Mouse (Mus musculus) embryonic facial prominence, embryonic 15.5 days (tissue): Measurements from ENCODE around the gene Inip. TPM values are rescaled to one million over a fixed set of nuclear protein-coding genes. Genes with fewer than 3 reads are reported as not detected.

Experiments
- ATAC-seq: fragments of 200-750 bp; cut with Nextera tagmentation; 2 replicates; pipeline ENCODE4 v1.8.0; 2017; ENCODE audit warnings: low read depth, moderate TSS enrichment; ENCODE audit not compliant: insufficient number of reproducible peaks, low FRiP score, low TSS enrichment
- H3K27ac ChIP-seq: fragments of 300-500 bp; sonication (generic); replicated peaks from 2 replicates; pipeline ENCODE4 v1.5.1; 2015; ENCODE audit warnings: mild to moderate bottlenecking, inconsistent platforms
- H3K27me3 ChIP-seq: fragments of 300-500 bp; sonication (generic); 2 replicates; pipeline ENCODE4 v1.6.1; 2015; ENCODE audit warnings: inconsistent platforms
- H3K36me3 ChIP-seq: fragments of 300-500 bp; sonication (generic); 2 replicates; pipeline ENCODE4 v1.6.1; 2015; ENCODE audit warnings: mild to moderate bottlenecking, inconsistent platforms
- H3K4me1 ChIP-seq: fragments of 300-500 bp; sonication (generic); 2 replicates; pipeline ENCODE4 v1.6.1; 2015; ENCODE audit warnings: inconsistent platforms
- H3K4me2 ChIP-seq: fragments of 300-500 bp; sonication (generic); replicated peaks from 2 replicates; pipeline ENCODE4 v1.6.1; 2015; ENCODE audit warnings: mild to moderate bottlenecking, inconsistent platforms
- H3K4me3 ChIP-seq: fragments of 300-500 bp; sonication (generic); replicated peaks from 2 replicates; pipeline ENCODE4 v1.5.1; 2015; ENCODE audit warnings: mild to moderate bottlenecking, inconsistent platforms
- H3K9ac ChIP-seq: fragments of 300-500 bp; sonication (generic); 2 replicates; pipeline ENCODE4 v1.6.1; 2015; ENCODE audit warnings: inconsistent platforms
- H3K9me3 ChIP-seq: fragments of 300-500 bp; sonication (generic); replicated peaks from 2 replicates; pipeline ENCODE4 v1.6.1; 2016; ENCODE audit warnings: inconsistent platforms
- WGBS: fragments of 180-500 bp; shearing (Covaris S2); methylation state at CpG from one replicate; pipeline ENCODE4 v1.1.7; 2015; 5-methylcytosine and 5-hydroxymethylcytosine counted together
- polyA plus RNA-seq: library from polyadenylated mRNA; unstranded; fragments of >200 nt; fragmentation: Nextera tagmentation; extraction: Ambion mirVana; gene quantifications from 2 replicates; pipeline ENCODE4 v1.2.1, GENCODE M21; 2015

Gene Inip
- polyA plus RNA-seq, 1 experiment from 2014 or later = 43.8 TPM

- no peaks in the 10 kb centered on the region for H3K27me3 ChIP-seq
- no peak overlapping the region for H3K4me2 ChIP-seq
- no peaks in the 10 kb centered on the region for H3K9me3 ChIP-seq
- H3K4me1 ChIP-seq = no peaks in the 10 kb centered on the region
- no peaks in the 10 kb centered on the region for H3K36me3 ChIP-seq
- ATAC-seq = no peak
- no peak overlapping the region for H3K27ac ChIP-seq
- no peak overlapping the region for H3K4me3 ChIP-seq
- 97% methylated on average over 4 of the region's 4 CpGs for WGBS
- H3K9ac ChIP-seq = no peak overlapping the region
Measured at GRCm38 (mm10) chr4:59739321-59739720, 62.1 kb downstream of the Inip start.

- no peak overlapping the region for H3K9ac ChIP-seq
- H3K27me3 ChIP-seq = no peaks in the 10 kb centered on the region
- no peaks in the 10 kb centered on the region for H3K4me1 ChIP-seq
- no peak overlapping the region for H3K4me3 ChIP-seq
- 87% methylated on average over 7 of the region's 7 CpGs for WGBS
- no peak overlapping the region for H3K27ac ChIP-seq
- H3K36me3 ChIP-seq = no peaks in the 10 kb centered on the region
- H3K4me2 ChIP-seq = no peak overlapping the region
- H3K9me3 ChIP-seq = no peaks in the 10 kb centered on the region
- ATAC-seq = no peak
Measured at GRCm38 (mm10) chr4:59731544-59731943, 69.8 kb downstream of the Inip start.

GRCm38 (mm10) chr4:59728839-59729238 lies 72.5 kb downstream of the Inip start:
- 72% methylated on average over 2 of the region's 2 CpGs for WGBS
- H3K9me3 ChIP-seq = no peaks in the 10 kb centered on the region
- H3K4me1 ChIP-seq = no peaks in the 10 kb centered on the region
- H3K9ac ChIP-seq = no peak overlapping the region
- H3K4me2 ChIP-seq = no peak overlapping the region
- ATAC-seq = no peak
- H3K36me3 ChIP-seq = no peaks in the 10 kb centered on the region
- no peak overlapping the region for H3K27ac ChIP-seq
- H3K4me3 ChIP-seq = no peak overlapping the region
- H3K27me3 ChIP-seq = no peaks in the 10 kb centered on the region

GRCm38 (mm10) chr4:59727878-59728261 lies 73.5 kb downstream of the Inip start:
- 79% methylated on average over 9 of the region's 9 CpGs for WGBS
- Histone ChIP-seq H3K27ac (no peak overlapping the region), H3K9ac (no peak overlapping the region), H3K36me3 (no peaks in the 10 kb centered on the region), H3K9me3 (no peaks in the 10 kb centered on the region), H3K4me1 (no peaks in the 10 kb centered on the region), H3K4me3 (no peak overlapping the region), H3K27me3 (no peaks in the 10 kb centered on the region), H3K4me2 (no peak overlapping the region)
- ATAC-seq = no peak

GRCm38 (mm10) chr4:59727187-59727877 lies 74.1 kb downstream of the Inip start:
- no peak overlapping the region for H3K27ac ChIP-seq
- H3K36me3 ChIP-seq = no peaks in the 10 kb centered on the region
- H3K4me1 ChIP-seq = no peaks in the 10 kb centered on the region
- ATAC-seq = no peak
- no peaks in the 10 kb centered on the region for H3K27me3 ChIP-seq
- no peak overlapping the region for H3K4me2 ChIP-seq
- no peak overlapping the region for H3K4me3 ChIP-seq
- no peak overlapping the region for H3K9ac ChIP-seq
- 63% methylated on average over 5 of the region's 5 CpGs for WGBS
- no peaks in the 10 kb centered on the region for H3K9me3 ChIP-seq

- Histone ChIP-seq H3K4me3 (no peak overlapping the region), H3K36me3 (no peaks in the 10 kb centered on the region), H3K9me3 (no peaks in the 10 kb centered on the region), H3K4me1 (no peaks in the 10 kb centered on the region), H3K4me2 (no peak overlapping the region), H3K27ac (no peak overlapping the region), H3K9ac (no peak overlapping the region), H3K27me3 (no peaks in the 10 kb centered on the region)
- ATAC-seq = no peak
- 87% methylated on average over 12 of the region's 12 CpGs for WGBS
Measured at GRCm38 (mm10) chr4:59726501-59726900, 74.9 kb downstream of the Inip start.

- Histone ChIP-seq H3K9me3 (no peaks in the 10 kb centered on the region), H3K36me3 (no peaks in the 10 kb centered on the region), H3K9ac (no peak overlapping the region), H3K4me2 (no peak overlapping the region), H3K27me3 (no peaks in the 10 kb centered on the region), H3K4me1 (no peaks in the 10 kb centered on the region), H3K4me3 (no peak overlapping the region), H3K27ac (no peak overlapping the region)
- WGBS = 88% methylated on average over 4 of the region's 4 CpGs
- no peak for ATAC-seq
Measured at GRCm38 (mm10) chr4:59725579-59725978, 75.8 kb downstream of the Inip start.

GRCm38 (mm10) chr4:59721811-59722210 lies 79.6 kb downstream of the Inip start:
- WGBS = 60% methylated on average over 3 of the region's 3 CpGs
- Histone ChIP-seq H3K27me3 (no peaks in the 10 kb centered on the region), H3K36me3 (peaks cover 3% of the 10 kb centered on the region; the same call in 1 of the 2 replicates), H3K4me3 (no peak overlapping the region), H3K4me1 (no peaks in the 10 kb centered on the region), H3K9ac (no peak overlapping the region), H3K4me2 (no peak overlapping the region), H3K9me3 (no peaks in the 10 kb centered on the region), H3K27ac (no peak overlapping the region)
- no peak for ATAC-seq

Other genes with a start within 250 kb of the Inip start
- 25.7 and 27.1 TPM in 2 replicates for gene Hsdl2, start 220.0 kb downstream of the Inip start, polyA plus RNA-seq
- gene E130308A19Rik, start 175.4 kb downstream of the Inip start, polyA plus RNA-seq = 18.7 and 19.1 TPM in 2 replicates
- gene Snx30, start 4.3 kb upstream of the Inip start, polyA plus RNA-seq = 10.3 and 11.1 TPM in 2 replicates
- 4.6 and 5.3 TPM in 2 replicates for gene Slc46a2, start 113.5 kb upstream of the Inip start, polyA plus RNA-seq
- gene Mup4, start 159.1 kb upstream of the Inip start, polyA plus RNA-seq = not detected in 2 replicates
- gene Mup6, start 162.7 kb upstream of the Inip start, polyA plus RNA-seq = not detected in 2 replicates